Mouse (Mus musculus) colon, adult 2 months (tissue): Measurements from ENCODE around the gene Ankmy2. TPM values are rescaled to one million over a fixed set of nuclear protein-coding genes. Genes with fewer than 3 reads are reported as not detected.

Experiments
- polyA plus RNA-seq: library from polyadenylated mRNA; depleted of rRNA; stranded (reverse); fragments of >200 nt; gene quantifications from 2 replicates; pipeline ENCODE4 v1.2.3, GENCODE M21; 2012; rRNA removed

Ankmy2 gene
- polyA plus RNA-seq = 5.8 and 5.9 TPM in 2 replicates

DNA sequence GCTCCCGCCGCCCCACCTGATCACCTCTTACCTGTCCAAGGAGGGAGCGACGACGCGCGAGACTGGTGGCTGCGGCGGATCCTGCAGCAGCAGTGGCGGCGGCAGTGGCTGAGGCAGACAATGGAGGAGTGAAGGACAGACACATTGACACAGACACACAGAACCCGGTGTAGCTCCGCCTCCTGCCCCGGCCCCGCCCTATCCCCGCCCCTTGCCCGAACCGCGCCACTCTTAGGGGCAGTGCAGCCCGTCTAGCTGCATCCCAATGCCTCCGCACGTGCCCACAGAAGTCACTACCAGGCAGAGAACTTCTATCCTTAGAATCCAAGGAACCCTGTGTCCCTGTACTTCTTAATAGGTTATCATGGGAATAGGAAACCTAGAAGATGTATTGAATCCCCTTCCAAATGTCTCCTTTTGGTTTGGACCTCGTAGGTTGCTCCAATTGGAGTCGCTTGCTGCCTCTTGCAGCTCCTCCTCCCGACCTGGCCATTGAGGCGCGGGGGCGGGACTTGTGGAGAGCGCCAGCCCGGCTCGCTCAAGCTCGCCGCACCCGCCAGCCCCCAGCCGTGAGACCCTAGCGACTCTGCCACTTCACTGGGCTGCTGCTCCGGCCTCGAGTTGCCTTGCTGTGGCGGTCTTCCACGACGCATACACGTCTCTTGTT lies at the start of gene Ankmy2:
TSS of gene Ankmy2 (plus strand) at position 478 of the 667 bp plus-strand sequence.

DNA sequence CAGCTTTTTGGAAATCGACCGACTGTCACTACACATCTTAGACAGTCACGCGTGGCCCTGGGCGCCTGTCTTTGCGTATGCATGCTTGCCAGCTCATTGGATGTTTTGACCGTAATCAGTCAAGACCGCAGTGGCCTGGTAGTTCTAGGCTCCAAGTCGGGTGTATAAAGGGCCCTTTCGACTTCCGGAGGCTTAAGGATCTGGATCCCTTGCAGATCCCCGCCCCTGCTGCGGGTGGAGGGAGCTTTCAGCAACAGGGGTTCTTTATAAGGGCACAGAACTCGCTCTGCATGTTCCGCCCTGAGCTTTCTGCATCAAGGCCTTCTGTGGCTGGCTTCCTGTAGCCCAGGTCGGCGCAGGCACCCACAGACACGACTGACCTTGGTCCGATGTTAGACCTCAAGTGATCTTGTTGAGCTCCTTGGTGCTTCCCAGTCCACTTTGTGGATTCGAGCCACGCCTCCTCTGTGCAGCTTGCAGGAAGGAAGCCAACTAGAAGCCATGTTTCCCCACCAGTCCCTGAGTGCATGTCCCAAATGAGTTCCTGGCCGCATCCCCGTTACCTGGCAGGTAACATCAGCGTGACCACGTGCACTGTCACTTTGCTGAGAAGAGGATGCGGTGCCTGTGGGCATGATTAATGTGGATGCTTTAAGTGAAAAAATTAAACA lies 859 bp downstream of the Ankmy2 start, which contains the start of gene Bzw2:
TSS of gene Bzw2 (minus strand) at position 443 of the 671 bp plus-strand sequence.

Other genes starting within 250 kb of the Ankmy2 start
- 0.35 and 0.53 TPM in 2 replicates for gene Agr3, start 231.5 kb upstream of the Ankmy2 start, polyA plus RNA-seq
- 912 and 1,273 TPM in 2 replicates for gene Agr2, start 164.2 kb upstream of the Ankmy2 start, polyA plus RNA-seq
- gene Tspan13, start 114.6 kb upstream of the Ankmy2 start, polyA plus RNA-seq = 872 and 1,024 TPM in 2 replicates
- 8.2 and 10.6 TPM in 2 replicates for gene Bzw2, start 966 bp downstream of the Ankmy2 start, polyA plus RNA-seq
- not detected in 2 replicates for gene Lrrc72, start 96.3 kb downstream of the Ankmy2 start, polyA plus RNA-seq
- 1.2 and 2.3 TPM in 2 replicates for gene Sostdc1, start 157.0 kb downstream of the Ankmy2 start, polyA plus RNA-seq
- gene Ispd, start 224.3 kb downstream of the Ankmy2 start, polyA plus RNA-seq = 0.57 and 0.76 TPM in 2 replicates
- 1.6 and 2.8 TPM in 2 replicates for gene D630036H23Rik, start 225.1 kb downstream of the Ankmy2 start, polyA plus RNA-seq